Mouse (Mus musculus) intestine, embryonic 14.5 days (tissue): ENCODE measurements around the gene Zfp710. TPM values are rescaled to one million over a fixed set of nuclear protein-coding genes. Genes with fewer than 3 reads are reported as not detected.

Source experiments
- ATAC-seq: fragments of 200-750 bp; cut with Nextera tagmentation; replicated peaks from 2 replicates; pipeline ENCODE4 v1.8.0; 2017; ENCODE audit warnings: low read depth, moderate number of reproducible peaks, moderate TSS enrichment, moderate library complexity; ENCODE audit not compliant: low FRiP score, low TSS enrichment
- DNase-seq: peaks from one replicate; pipeline ENCODE4 v3.0.0-alpha.2; 2018; ENCODE audit warnings: low spot score
- H3K27ac ChIP-seq: fragments of 300-500 bp; sonication (generic); 2 replicates; pipeline ENCODE4 v1.5.1; 2014; ENCODE audit warnings: low read depth, mild to moderate bottlenecking, control low read depth
- H3K27me3 ChIP-seq: fragments of 300-500 bp; sonication (generic); replicated peaks from 2 replicates; pipeline ENCODE4 v1.6.1; 2014; ENCODE audit warnings: low read length, control low read depth; ENCODE audit not compliant: control insufficient read depth, insufficient read depth
- H3K36me3 ChIP-seq: fragments of 300-500 bp; sonication (generic); 2 replicates; pipeline ENCODE4 v1.6.1; 2014; ENCODE audit warnings: low read length, control low read depth; ENCODE audit not compliant: control insufficient read depth, insufficient read depth
- H3K4me1 ChIP-seq: fragments of 300-500 bp; sonication (generic); replicated peaks from 2 replicates; pipeline ENCODE4 v1.6.1; 2014; ENCODE audit warnings: low read length, control low read depth, mixed read lengths; ENCODE audit not compliant: control insufficient read depth, insufficient read depth
- H3K4me2 ChIP-seq: fragments of 300-500 bp; sonication (generic); 2 replicates; pipeline ENCODE4 v1.6.1; 2014; ENCODE audit warnings: low read length
- H3K4me3 ChIP-seq: fragments of 300-500 bp; sonication (generic); 2 replicates; pipeline ENCODE4 v1.5.1; 2014; ENCODE audit warnings: low read depth, low read length, control low read depth, mixed read lengths
- H3K9ac ChIP-seq: fragments of 300-500 bp; sonication (generic); 2 replicates; pipeline ENCODE4 v1.6.1; 2014; ENCODE audit warnings: mild to moderate bottlenecking, low read length
- H3K9me3 ChIP-seq: fragments of 300-500 bp; sonication (generic); 2 replicates; pipeline ENCODE4 v1.6.1; 2016; ENCODE audit warnings: low read length, control low read depth; ENCODE audit not compliant: control insufficient read depth
- WGBS: fragments of 180-500 bp; shearing (Covaris S2); extraction: QIAGEN DNeasy Blood & Tissue Kit; methylation state at CpG from one replicate; pipeline ENCODE4 v1.1.7; 2014; 5-methylcytosine and 5-hydroxymethylcytosine counted together
- polyA plus RNA-seq: library from polyadenylated mRNA; unstranded; fragments of >200 nt; fragmentation: Nextera tagmentation; extraction: Ambion mirVana; gene quantifications from 2 replicates; pipeline ENCODE4 v1.2.1, GENCODE M21; 2014

Gene Zfp710
- polyA plus RNA-seq, 1 experiment from 2014 or later, result 18.9 TPM

- Histone ChIP-seq H3K27ac (no peak overlapping the region), H3K4me1 (peaks cover 34% of the 10 kb centered on the region), H3K36me3 (no peaks in the 10 kb centered on the region), H3K4me3 (no peak overlapping the region), H3K4me2 (no peak overlapping the region), H3K27me3 (no peaks in the 10 kb centered on the region), H3K9ac (no peak overlapping the region), H3K9me3 (no peaks in the 10 kb centered on the region)
- no peak for DNase-seq
- WGBS, result 72% methylated on average over 10 of the region's 10 CpGs
- no peak for ATAC-seq
These were observed 6.9 kb downstream of the Zfp710 start for GRCm38 (mm10) chr7:80031478-80031877.

GRCm38 (mm10) chr7:80032216-80033052 is 7.8 kb downstream of the Zfp710 start:
- WGBS, result 53% methylated on average over 10 of the region's 10 CpGs
- Histone ChIP-seq H3K4me2 (no peak overlapping the region), H3K9me3 (no peaks in the 10 kb centered on the region), H3K36me3 (no peaks in the 10 kb centered on the region), H3K9ac (no peak overlapping the region), H3K27me3 (no peaks in the 10 kb centered on the region), H3K4me3 (no peak overlapping the region), H3K4me1 (peaks cover 34% of the 10 kb centered on the region), H3K27ac (no peak overlapping the region)
- DNase-seq, result no peak
- no peak for ATAC-seq

GRCm38 (mm10) chr7:80033064-80033717 is 8.6 kb downstream of the Zfp710 start:
- no peak overlapping the region for H3K4me2 ChIP-seq
- H3K9me3 ChIP-seq, result no peaks in the 10 kb centered on the region
- 79% methylated on average over 9 of the region's 9 CpGs for WGBS
- peaks cover 28% of the 10 kb centered on the region for H3K4me1 ChIP-seq
- ATAC-seq (no peak), DNase-seq (no peak)
- no peaks in the 10 kb centered on the region for H3K36me3 ChIP-seq
- H3K27me3 ChIP-seq, result no peaks in the 10 kb centered on the region
- H3K27ac ChIP-seq, result no peak overlapping the region
- H3K9ac ChIP-seq, result no peak overlapping the region
- H3K4me3 ChIP-seq, result no peak overlapping the region

- H3K27ac ChIP-seq, result no peak overlapping the region
- WGBS, result 75% methylated on average over 9 of the region's 9 CpGs
- no peak for DNase-seq
These were observed 9.2 kb downstream of the Zfp710 start for GRCm38 (mm10) chr7:80033771-80034170.

GRCm38 (mm10) chr7:80035086-80035485 is 10.5 kb downstream of the Zfp710 start:
- H3K4me2 ChIP-seq, result no peak overlapping the region
- WGBS, result 68% methylated on average over 6 of the region's 6 CpGs
- H3K4me1 ChIP-seq, result peaks cover 17% of the 10 kb centered on the region
- no peak for DNase-seq
- no peaks in the 10 kb centered on the region for H3K27me3 ChIP-seq
- no peak overlapping the region for H3K9ac ChIP-seq
- no peaks in the 10 kb centered on the region for H3K9me3 ChIP-seq
- no peak overlapping the region for H3K4me3 ChIP-seq
- H3K27ac ChIP-seq, result no peak overlapping the region
- no peaks in the 10 kb centered on the region for H3K36me3 ChIP-seq
- ATAC-seq, result no peak

More at GRCm38 (mm10) chr7:80033771-80034170, 9.2 kb downstream of the Zfp710 start:
- Histone ChIP-seq H3K9ac (no peak overlapping the region), H3K4me2 (no peak overlapping the region), H3K4me1 (peaks cover 22% of the 10 kb centered on the region), H3K4me3 (no peak overlapping the region), H3K36me3 (no peaks in the 10 kb centered on the region), H3K27me3 (no peaks in the 10 kb centered on the region), H3K9me3 (no peaks in the 10 kb centered on the region)
- ATAC-seq, result no peak

- no peaks in the 10 kb centered on the region for H3K27me3 ChIP-seq
- H3K4me1 ChIP-seq, result peaks cover 17% of the 10 kb centered on the region
- no peak overlapping the region for H3K4me3 ChIP-seq
- 35% methylated on average over 4 of the region's 4 CpGs for WGBS
- no peaks in the 10 kb centered on the region for H3K36me3 ChIP-seq
- no peaks in the 10 kb centered on the region for H3K9me3 ChIP-seq
- no peak overlapping the region for H3K9ac ChIP-seq
- no peak overlapping the region for H3K4me2 ChIP-seq
- no peak for ATAC-seq
- H3K27ac ChIP-seq, result no peak overlapping the region
- DNase-seq, result no peak
These were observed 11.1 kb downstream of the Zfp710 start for GRCm38 (mm10) chr7:80035748-80036147.

- Histone ChIP-seq H3K27me3 (no peaks in the 10 kb centered on the region), H3K27ac (no peak overlapping the region), H3K4me1 (peaks cover 20% of the 10 kb centered on the region), H3K9ac (no peak overlapping the region), H3K36me3 (0 out of 2 replicates have a peak, but pooled peaks cover 2% of the 10 kb centered on the region), H3K4me2 (no peak overlapping the region), H3K4me3 (no peak overlapping the region), H3K9me3 (no peaks in the 10 kb centered on the region)
- DNase-seq (no peak), ATAC-seq (no peak)
- 89% methylated on average over 8 of the region's 8 CpGs for WGBS
These were observed 15.1 kb downstream of the Zfp710 start for GRCm38 (mm10) chr7:80039699-80040098.

DNA sequence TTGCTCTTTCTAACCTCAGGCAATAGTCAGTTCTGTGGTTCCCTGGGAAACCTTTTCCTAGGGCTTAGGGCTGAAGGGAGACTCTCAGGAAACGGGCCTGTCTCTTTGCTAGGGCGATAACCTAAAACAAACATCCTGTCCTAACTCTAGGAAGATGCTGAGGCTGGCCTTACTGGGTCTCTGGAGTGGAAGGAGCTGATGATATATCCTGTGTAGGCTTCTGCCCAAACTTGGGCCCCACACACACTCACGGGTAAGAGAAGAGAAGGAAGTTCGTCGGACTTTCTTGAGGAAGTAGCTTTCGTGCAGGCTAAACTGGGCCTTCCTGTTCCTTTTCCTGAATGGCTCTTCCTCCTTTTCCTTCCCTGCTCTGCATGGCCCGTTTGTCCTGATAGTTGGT is 19.6 kb downstream of the Zfp710 start:
- Histone ChIP-seq H3K4me1 (peaks cover 28% of the 10 kb centered on the region), H3K27ac (peak overlapping the region; percentile 19; the same call in 1 of the 2 replicates), H3K9me3 (no peaks in the 10 kb centered on the region), H3K4me3 (no peak overlapping the region), H3K36me3 (0 out of 2 replicates have a peak, but pooled peaks cover 2% of the 10 kb centered on the region), H3K4me2 (no peak overlapping the region), H3K9ac (no peak overlapping the region), H3K27me3 (no peaks in the 10 kb centered on the region)
- DNase-seq (no peak), ATAC-seq (no peak)
- 34% methylated on average over 7 of the region's 7 CpGs for WGBS
